Mouse (Mus musculus) G1E (cell line): ENCODE measurements around the gene Klf8.
"Not testable (repeated sequence)": the region's sequence is repeated elsewhere in the genome, so short reads cannot be mapped to it uniquely, and the experiment has no call there.

ENCODE experiments used
- CTCF ChIP-seq: IDR thresholded peaks from 2 replicates; pipeline ENCODE4 v1.5.1; 2012; ENCODE audit warnings: low read depth, low read length, inconsistent platforms, mixed read lengths
- GATA1 ChIP-seq: IDR thresholded peaks from 2 replicates; pipeline ENCODE4 v1.6.1; 2012; ENCODE audit warnings: borderline replicate concordance, low read length, inconsistent platforms, mixed read lengths
- GATA2 ChIP-seq: IDR thresholded peaks from 2 replicates; pipeline ENCODE4 v1.6.1; 2012; ENCODE audit warnings: low read depth, low read length, inconsistent platforms, borderline replicate concordance
- POLR2AphosphoS5 ChIP-seq: IDR thresholded peaks from 2 replicates; pipeline ENCODE4 v1.6.1; 2012; ENCODE audit warnings: low read depth, low read length, inconsistent platforms; ENCODE audit not compliant: insufficient replicate concordance
- TAL1 ChIP-seq: conservative IDR thresholded peaks from 2 replicates; pipeline ENCODE4 v1.6.1; 2012; ENCODE audit warnings: low read depth, low read length, inconsistent platforms, mixed read lengths

GRCm38 (mm10) chrX:153334140-153334539 lies 96.9 kb downstream of the Klf8 start:
- not testable (repeated sequence) for TF ChIP-seq CTCF, GATA1, TAL1, POLR2AphosphoS5, GATA2
